Mouse (Mus musculus) liver, adult 2 months (tissue): ENCODE results near the gene Kcnc1.

Experiments
- CTCF ChIP-seq: fragments of 200-500 bp; IDR thresholded peaks from 2 replicates; pipeline ENCODE4 v1.5.1; 2011; ENCODE audit warnings: low read depth, low read length, control low read depth
- POLR2A ChIP-seq: fragments of 200-500 bp; IDR thresholded peaks from 2 replicates; pipeline ENCODE4 v1.6.1; 2011; ENCODE audit warnings: low read length, control low read depth; ENCODE audit not compliant: insufficient read depth; ENCODE audit errors: extremely low read depth

DNA sequence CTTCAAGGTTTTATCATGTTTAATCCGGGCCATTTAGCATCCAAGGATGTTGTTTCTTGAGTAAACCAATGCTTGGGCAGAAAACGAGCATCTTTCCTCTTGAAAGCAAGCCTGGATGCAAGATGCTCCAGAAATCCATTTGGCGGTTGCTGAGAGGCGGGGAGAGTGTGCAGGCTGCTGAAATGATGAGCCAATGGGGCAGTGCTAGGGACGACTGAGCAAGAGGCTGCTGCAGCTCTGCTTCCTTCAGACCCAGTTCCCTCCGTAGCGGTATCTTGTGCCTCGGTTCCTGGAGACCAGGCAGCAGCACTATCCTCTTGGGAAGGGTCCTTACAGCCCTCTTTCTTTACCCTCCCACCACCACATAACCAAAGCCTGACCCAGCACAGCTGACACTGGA, 66.0 kb downstream of the Kcnc1 start:
- TF ChIP-seq POLR2A (no peak), CTCF (no peak)
